Mouse (Mus musculus) hindbrain, embryonic 15.5 days (tissue): Measurements from ENCODE around the gene Antxr2. TPM values are rescaled to one million over a fixed set of nuclear protein-coding genes. Genes with fewer than 3 reads are reported as not detected.

Source experiments
- ATAC-seq: fragments of 200-750 bp; cut with Nextera tagmentation; 2 replicates; pipeline ENCODE4 v1.8.0; 2017; ENCODE audit warnings: low read depth, moderate number of reproducible peaks, moderate TSS enrichment; ENCODE audit not compliant: low FRiP score
- H3K27ac ChIP-seq: fragments of 300-500 bp; sonication (generic); replicated peaks from 2 replicates; pipeline ENCODE4 v1.5.1; 2015; ENCODE audit warnings: mild to moderate bottlenecking, inconsistent platforms
- H3K27me3 ChIP-seq: fragments of 300-500 bp; sonication (generic); 2 replicates; pipeline ENCODE4 v1.6.1; 2015; ENCODE audit warnings: control low read depth, inconsistent platforms
- H3K36me3 ChIP-seq: fragments of 300-500 bp; sonication (generic); 2 replicates; pipeline ENCODE4 v1.6.1; 2015; ENCODE audit warnings: control low read depth, inconsistent platforms
- H3K4me1 ChIP-seq: fragments of 300-500 bp; sonication (generic); replicated peaks from 2 replicates; pipeline ENCODE4 v1.6.1; 2015; ENCODE audit warnings: control low read depth, inconsistent platforms
- H3K4me2 ChIP-seq: fragments of 300-500 bp; sonication (generic); 2 replicates; pipeline ENCODE4 v1.6.1; 2015; ENCODE audit warnings: moderate library complexity, mild to moderate bottlenecking, inconsistent platforms
- H3K4me3 ChIP-seq: fragments of 300-500 bp; sonication (generic); 2 replicates; pipeline ENCODE4 v1.5.1; 2015; ENCODE audit warnings: mild to moderate bottlenecking, inconsistent platforms
- H3K9ac ChIP-seq: fragments of 300-500 bp; sonication (generic); 2 replicates; pipeline ENCODE4 v1.6.1; 2015; ENCODE audit warnings: inconsistent platforms
- H3K9me3 ChIP-seq: fragments of 300-500 bp; sonication (generic); 2 replicates; pipeline ENCODE4 v1.6.1; 2016; ENCODE audit warnings: control low read depth, inconsistent platforms
- WGBS: fragments of 180-500 bp; shearing (Covaris S2); methylation state at CpG from one replicate; pipeline ENCODE4 v1.1.7; 2015; 5-methylcytosine and 5-hydroxymethylcytosine counted together
- polyA plus RNA-seq: library from polyadenylated mRNA; unstranded; fragments of >200 nt; fragmentation: Nextera tagmentation; extraction: Ambion mirVana; gene quantifications from 2 replicates; pipeline ENCODE4 v1.2.1, GENCODE M21; 2015

Gene Antxr2
- polyA plus RNA-seq, 1 experiment from 2014 or later: 3.5 TPM

DNA sequence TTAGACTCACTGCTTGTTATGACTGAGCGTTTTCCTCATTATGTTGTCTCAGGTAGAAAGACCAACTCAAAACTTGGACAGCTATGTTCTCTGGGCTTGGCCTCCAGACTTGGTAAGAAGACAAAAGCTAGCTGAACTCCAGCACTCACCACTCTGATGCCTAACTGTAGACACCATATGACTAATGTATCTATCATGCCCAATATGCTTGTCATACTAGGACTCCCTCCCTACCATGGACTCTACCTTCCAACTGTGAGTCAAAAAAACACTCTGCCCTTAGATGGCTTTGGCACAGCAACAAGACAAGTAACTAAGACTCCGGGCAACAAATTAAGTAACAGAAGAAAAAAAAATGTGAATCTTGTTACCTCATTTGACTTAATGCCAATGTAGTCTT lies 184.3 kb downstream of the Antxr2 start:
- Histone ChIP-seq H3K4me3 (no peak overlapping the region), H3K9me3 (no peaks in the 10 kb centered on the region), H3K36me3 (no peaks in the 10 kb centered on the region), H3K27ac (no peak overlapping the region), H3K4me1 (no peaks in the 10 kb centered on the region), H3K27me3 (no peaks in the 10 kb centered on the region), H3K9ac (no peak overlapping the region), H3K4me2 (no peak overlapping the region)
- WGBS: 96% methylated on average over 2 of the region's 2 CpGs
- no peak for ATAC-seq

GRCm38 (mm10) chr5:97842016-97842415 lies 188.8 kb downstream of the Antxr2 start:
- no peak overlapping the region for H3K27ac ChIP-seq
- ATAC-seq: no peak
- 70% methylated on average over 1 of the region's 1 CpGs for WGBS

DNA sequence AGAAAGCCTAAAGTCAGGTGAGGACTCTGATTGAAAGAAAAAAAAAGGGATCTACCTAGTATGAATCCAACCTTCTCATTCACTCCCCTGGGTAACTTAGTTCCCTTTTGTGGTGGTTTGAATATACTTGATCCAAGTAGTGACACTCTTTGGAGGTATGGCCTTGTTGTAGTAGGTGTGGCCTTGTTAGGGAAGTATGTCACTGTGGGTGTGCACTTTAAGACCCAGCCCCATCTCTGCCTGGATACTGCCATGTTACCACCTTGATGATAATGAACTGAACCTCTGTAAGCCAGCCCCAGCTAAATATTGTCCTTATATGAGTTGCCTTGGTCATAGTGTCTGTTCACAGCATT lies 190.9 kb downstream of the Antxr2 start:
- no peaks in the 10 kb centered on the region for H3K36me3 ChIP-seq
- H3K9me3 ChIP-seq: no peaks in the 10 kb centered on the region
- no peak overlapping the region for H3K4me2 ChIP-seq
- no peak overlapping the region for H3K27ac ChIP-seq
- no peak overlapping the region for H3K4me3 ChIP-seq
- ATAC-seq: no peak
- no peaks in the 10 kb centered on the region for H3K27me3 ChIP-seq
- H3K4me1 ChIP-seq: no peaks in the 10 kb centered on the region
- H3K9ac ChIP-seq: no peak overlapping the region

More at GRCm38 (mm10) chr5:97842016-97842415, 188.8 kb downstream of the Antxr2 start:
- H3K9ac ChIP-seq: no peak overlapping the region
- H3K4me2 ChIP-seq: no peak overlapping the region
- no peaks in the 10 kb centered on the region for H3K9me3 ChIP-seq
- H3K36me3 ChIP-seq: no peaks in the 10 kb centered on the region
- H3K27me3 ChIP-seq: no peaks in the 10 kb centered on the region
- H3K4me1 ChIP-seq: no peaks in the 10 kb centered on the region
- no peak overlapping the region for H3K4me3 ChIP-seq

GRCm38 (mm10) chr5:97839271-97839923 lies 191.4 kb downstream of the Antxr2 start:
- Histone ChIP-seq H3K4me1 (no peaks in the 10 kb centered on the region), H3K27ac (no peak overlapping the region), H3K4me2 (no peak overlapping the region), H3K9me3 (no peaks in the 10 kb centered on the region), H3K9ac (no peak overlapping the region), H3K4me3 (no peak overlapping the region), H3K27me3 (no peaks in the 10 kb centered on the region), H3K36me3 (no peaks in the 10 kb centered on the region)
- WGBS: 54% methylated on average over 3 of the region's 3 CpGs
- ATAC-seq: no peak

DNA sequence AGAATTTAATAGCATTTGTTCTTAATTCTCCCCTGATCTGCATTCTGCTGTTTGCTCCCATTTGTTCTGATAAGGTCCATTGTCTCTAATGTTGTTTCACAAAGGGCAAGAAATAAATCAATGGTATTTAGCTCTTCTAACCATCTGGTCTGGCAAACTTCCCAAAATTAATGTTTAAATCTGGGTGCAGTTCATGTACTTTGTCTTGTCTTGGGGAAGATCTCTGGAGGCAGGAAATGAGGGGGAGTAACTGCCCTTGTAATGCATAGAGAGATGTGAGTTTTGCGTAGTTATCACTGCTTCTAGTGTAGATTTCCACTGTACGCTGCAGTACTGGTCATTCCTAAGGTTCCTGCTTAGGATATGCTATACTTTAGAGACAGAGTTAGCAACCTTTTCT lies 193.5 kb downstream of the Antxr2 start:
- Histone ChIP-seq H3K4me3 (no peak overlapping the region), H3K9ac (no peak overlapping the region), H3K9me3 (no peaks in the 10 kb centered on the region), H3K27me3 (no peaks in the 10 kb centered on the region), H3K4me1 (no peaks in the 10 kb centered on the region), H3K4me2 (no peak overlapping the region), H3K27ac (no peak overlapping the region), H3K36me3 (no peaks in the 10 kb centered on the region)
- ATAC-seq: no peak
- 70% methylated on average over 2 of the region's 2 CpGs for WGBS

DNA sequence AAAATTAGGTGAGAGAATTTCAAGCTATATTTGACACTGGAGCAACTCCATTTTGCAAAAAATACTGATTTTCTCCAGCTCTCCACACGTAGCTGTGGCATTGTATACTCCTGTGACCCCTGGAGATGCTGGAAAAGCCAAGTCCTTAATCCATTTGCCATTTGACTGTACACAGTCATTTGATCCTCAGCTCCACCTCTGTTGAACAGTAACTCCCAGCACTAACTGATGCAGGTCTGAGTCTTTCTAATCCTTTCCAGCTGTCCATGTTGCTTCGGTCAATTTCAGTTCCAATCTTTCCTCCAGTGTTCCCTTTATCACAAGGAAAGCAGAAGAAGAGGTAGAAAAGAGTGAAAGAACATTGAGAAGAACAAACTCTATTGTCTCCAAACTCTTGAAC lies 195.4 kb downstream of the Antxr2 start:
- Histone ChIP-seq H3K36me3 (no peaks in the 10 kb centered on the region), H3K27ac (no peak overlapping the region), H3K9ac (no peak overlapping the region), H3K27me3 (no peaks in the 10 kb centered on the region), H3K4me2 (no peak overlapping the region), H3K4me1 (no peaks in the 10 kb centered on the region), H3K4me3 (no peak overlapping the region), H3K9me3 (no peaks in the 10 kb centered on the region)
- ATAC-seq: no peak
- 82% methylated on average over 2 of the region's 2 CpGs for WGBS

GRCm38 (mm10) chr5:97834770-97835169 lies 196.1 kb downstream of the Antxr2 start:
- H3K4me1 ChIP-seq: no peaks in the 10 kb centered on the region
- no peaks in the 10 kb centered on the region for H3K36me3 ChIP-seq
- H3K27me3 ChIP-seq: no peaks in the 10 kb centered on the region
- H3K4me2 ChIP-seq: no peak overlapping the region
- no peaks in the 10 kb centered on the region for H3K9me3 ChIP-seq
- WGBS: 63% methylated on average over 1 of the region's 1 CpGs
- H3K27ac ChIP-seq: no peak overlapping the region
- no peak overlapping the region for H3K4me3 ChIP-seq
- no peak overlapping the region for H3K9ac ChIP-seq
- ATAC-seq: no peak

Other genes with a start within 250 kb of the Antxr2 start
- gene Prdm8, start 136.2 kb upstream of the Antxr2 start, polyA plus RNA-seq: 3.7 and 5.4 TPM in 2 replicates
- 1.1 TPM in 2 replicates for gene Fgf5, start 223.1 kb upstream of the Antxr2 start, polyA plus RNA-seq